Mouse (Mus musculus) ES-Bruce4 (cell line): ENCODE measurements around the gene Taok1.

ENCODE experiments used
- CTCF ChIP-seq: IDR thresholded peaks from one replicate; pipeline ENCODE4 v1.8.1; 2011; ENCODE audit warnings: low read depth, low read length
- EP300 ChIP-seq: IDR thresholded peaks from 2 replicates; pipeline ENCODE4 v1.6.1; 2011; ENCODE audit warnings: low read depth, low read length; ENCODE audit not compliant: insufficient read depth

DNA sequence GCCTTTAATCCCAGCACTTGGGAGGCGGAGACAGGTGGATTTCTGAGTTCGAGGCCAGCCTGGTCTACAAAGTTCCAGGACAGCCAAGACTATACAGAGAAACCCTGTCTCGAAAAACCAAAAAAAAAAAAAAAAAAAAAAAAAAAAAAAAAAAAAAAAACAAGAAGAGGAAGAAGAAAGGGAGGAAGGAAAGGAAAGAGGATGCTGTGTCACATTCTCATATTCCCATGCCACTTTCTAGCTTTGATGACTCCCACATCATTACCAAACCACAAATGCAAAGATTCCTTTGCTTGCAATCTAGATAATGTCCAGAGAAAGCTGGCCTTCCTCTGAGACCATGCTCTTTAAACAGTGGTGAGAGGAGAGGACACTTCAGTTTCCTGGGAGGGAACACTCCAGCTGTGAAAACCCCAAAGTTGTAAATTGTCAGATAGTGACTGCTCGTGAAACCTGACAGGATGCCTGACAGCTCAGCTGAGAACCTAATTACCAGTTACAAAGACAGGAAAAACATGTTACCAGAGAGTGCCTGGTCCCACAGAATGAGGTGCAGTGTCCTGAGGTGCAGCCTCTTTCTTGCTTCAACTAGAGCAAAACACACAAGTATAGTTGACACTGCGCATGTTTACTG lies 14.4 kb upstream of the Taok1 start:
- TF ChIP-seq CTCF: no peak
- TF ChIP-seq EP300: no peak
